Mouse (Mus musculus): ENCODE results near the gene Esrrg.

Gene Esrrg

DNA sequence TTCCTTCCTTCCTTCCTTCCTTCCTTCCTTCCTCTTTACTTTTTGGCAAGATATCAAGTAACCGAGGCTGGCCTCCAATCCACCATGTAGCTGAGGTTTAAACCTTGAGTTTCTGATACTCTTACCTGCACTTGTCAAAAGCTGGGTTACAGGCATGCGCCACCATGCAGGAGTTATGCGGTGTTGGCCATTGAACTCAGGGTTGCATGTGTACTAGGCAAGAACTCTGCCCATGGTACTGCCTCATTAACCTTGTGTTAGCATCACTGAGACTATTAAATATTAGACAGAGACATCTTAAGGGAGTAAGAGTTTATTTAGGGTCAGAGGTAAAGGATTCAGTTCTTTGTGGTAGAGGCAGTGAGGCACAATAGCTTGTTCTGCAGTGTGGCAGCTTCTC, 161.6 kb downstream of the Esrrg start:
- CTCF ChIA-PET: no interaction called here

DNA sequence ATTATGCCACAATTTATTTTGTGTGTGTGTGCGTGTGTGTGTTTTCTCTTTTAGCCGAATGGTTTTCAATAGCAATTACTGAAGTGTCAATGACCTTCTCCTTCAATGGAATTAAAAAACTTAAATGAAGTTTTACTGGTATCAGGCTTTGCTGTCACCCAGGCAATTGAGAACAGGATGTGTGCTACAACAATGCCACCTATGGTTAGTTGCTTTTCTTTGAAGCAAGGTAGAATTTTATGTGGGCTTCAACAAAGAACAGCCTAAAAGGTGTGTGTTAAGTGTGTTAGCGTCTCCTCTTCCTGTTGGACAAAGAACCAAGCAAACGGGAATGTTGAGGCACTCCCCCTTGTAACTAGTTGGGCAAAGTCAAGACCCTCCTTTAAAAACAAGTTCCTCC, 162.5 kb downstream of the Esrrg start:
- CTCF ChIA-PET: no interaction called here

DNA sequence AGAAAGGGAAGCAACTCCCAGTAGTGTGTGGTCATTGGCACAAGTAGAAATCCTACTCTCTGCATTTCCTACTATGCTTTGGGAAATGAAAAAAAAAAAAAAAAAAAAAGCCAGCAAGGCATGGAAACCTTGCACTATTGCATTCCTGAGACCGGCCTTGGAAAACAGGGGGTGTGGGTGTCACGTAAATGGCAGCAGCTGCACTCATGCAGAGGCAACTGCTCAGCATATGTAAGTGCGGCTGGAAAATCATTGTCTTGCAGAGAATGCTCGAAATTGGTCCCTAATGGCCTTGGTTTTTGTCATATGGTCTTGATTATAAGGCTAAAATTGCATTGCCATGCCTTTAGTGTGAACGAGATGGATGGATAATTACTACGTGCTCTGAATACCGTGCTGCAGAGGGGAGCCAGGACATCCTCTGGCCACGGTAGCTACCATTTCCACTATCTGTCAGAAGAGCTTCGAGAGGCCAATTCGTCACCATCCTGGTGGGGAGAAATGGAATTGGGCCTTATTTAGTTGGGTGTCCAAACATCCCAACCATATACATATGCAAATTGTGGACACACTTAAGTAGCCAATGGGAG, 171.1 kb downstream of the Esrrg start:
- CTCF ChIA-PET: no interaction called here

DNA sequence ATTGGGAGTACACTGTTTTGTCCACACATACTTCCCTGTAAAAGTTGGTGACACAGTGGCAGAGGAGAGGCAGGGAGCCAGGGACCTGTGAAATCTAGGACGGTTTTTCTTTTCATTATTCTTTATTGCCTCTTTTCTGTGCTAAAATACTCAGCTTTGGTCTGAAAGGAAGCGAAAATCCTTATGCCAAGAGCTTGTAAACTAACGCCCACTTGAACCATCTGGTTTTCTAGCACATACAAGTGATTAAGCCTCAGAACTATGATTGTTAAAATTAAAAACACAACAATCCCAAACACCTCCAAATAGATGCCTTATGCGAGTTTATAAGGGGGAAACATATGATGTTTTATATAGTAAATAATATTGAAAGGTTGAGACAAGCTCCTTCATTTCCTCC, 176.6 kb downstream of the Esrrg start:
- CTCF ChIA-PET: no interaction called here

DNA sequence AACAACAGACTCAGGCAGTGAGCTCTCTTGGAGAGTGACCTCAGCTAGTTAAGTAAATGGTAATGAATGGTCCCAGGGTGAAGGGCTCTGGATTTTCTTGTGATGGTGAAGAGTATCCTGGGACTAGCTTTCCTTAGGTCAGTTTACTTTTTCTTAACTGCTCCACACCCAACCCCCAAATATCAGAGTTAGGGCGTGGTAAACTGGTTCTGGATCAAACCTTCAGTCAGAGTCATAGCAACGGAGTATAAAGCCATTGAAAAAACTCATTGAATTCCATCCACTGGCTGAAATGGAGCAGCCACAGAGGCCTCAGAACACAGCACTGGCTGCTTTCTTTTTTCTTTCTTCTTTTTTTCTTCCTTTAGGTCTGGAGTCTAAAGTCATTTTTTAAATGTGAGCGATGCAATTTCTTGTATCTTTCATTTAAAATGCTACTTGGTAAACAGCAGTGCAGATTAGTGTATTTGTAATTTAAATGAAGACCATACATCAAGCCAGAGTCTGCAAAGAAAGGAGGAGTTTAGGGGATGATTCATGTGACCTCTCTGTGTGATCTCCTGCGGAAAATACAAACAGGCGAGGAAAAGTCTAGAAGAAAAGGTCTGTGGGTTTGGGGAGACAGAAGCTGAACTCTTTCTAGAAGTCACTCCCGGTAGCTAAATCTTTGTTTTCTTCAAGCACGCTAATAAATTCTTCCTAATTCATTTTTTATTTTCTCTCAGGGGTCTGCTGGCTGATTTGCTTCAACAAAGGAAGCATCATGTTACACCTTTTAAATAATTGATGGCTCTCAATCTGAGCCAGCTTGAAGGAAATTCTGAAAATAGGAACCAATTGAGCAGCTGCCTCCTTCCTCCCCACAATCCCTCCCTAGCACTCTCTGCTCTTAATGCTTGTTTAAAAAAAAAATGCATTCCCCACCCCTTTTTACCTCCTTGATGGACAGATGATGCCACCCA, 178.7 kb downstream of the Esrrg start:
- CTCF ChIA-PET: no interaction called here

DNA sequence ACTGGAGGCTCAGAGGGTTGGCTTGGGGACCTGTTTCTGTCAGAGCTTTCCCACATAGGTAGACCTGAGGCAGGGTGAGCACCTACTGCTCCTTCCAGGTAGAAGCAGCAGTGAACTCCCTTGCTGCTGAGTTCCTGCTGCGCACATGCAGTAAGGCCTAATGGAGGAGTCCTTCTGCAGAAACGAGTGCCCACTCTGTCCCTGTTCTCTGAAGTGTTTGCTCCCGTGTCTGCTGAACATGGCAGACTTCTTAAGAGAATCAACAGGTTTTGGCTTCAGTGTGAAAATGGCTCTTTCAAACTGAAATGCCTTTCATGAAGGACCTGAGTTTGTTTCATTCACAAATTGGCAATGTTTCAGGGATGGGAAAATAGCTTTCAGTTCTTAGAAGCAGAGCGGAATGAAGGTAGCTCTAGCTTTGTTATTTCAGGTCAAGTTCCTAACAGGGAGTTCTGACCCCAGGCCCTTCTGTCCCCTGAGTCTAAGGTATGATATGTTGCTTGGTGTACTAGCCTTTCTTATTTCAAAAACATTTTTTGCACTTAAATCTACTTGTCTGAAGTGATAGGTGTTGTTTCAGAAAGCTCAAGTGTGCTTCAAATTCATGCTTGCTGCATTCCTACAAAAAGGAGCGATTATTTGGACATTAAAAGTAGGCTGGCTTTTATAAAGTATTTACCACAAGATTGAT, 185.8 kb downstream of the Esrrg start:
- CTCF ChIA-PET: no interaction called here

DNA sequence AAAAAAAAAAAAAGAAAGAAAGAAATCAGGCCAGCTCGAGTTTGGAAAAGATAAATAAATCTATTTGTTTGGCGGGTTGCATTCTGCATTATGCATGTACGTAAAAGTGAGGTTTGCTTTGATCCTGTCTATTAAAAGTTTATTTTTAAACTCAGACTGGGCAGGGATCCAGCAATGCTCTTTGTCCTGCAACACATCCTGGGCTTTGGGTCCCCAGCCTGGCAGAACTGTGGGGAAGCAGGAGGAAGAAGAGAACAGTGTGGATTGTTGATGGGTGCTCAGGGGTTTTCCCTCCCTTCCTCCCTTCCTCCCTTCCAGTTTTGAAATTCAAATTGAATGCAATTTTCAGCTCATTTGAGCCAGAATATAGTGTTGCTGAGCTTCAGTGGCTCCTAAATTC, 187.0 kb downstream of the Esrrg start:
- CTCF ChIA-PET: no interaction called here

DNA sequence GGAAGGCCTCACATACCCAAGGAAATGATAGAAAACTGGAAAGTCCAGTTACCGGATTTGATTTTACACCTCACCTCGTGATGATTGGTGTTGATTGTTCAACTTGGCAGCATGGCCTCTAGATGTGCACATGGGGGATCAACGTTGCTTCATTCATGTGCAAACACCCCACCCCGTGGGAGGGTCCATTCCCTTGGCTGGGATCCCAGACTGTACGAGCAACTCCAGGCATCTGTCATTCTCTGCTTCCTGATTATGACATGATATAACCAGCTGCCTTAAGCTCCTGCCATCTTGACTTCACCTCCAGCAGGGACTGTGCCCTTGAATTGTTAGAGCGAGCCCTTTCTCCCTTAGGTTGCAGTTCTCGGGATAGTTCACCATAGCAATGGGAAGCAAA, 190.7 kb downstream of the Esrrg start:
- CTCF ChIA-PET: no interaction called here

DNA sequence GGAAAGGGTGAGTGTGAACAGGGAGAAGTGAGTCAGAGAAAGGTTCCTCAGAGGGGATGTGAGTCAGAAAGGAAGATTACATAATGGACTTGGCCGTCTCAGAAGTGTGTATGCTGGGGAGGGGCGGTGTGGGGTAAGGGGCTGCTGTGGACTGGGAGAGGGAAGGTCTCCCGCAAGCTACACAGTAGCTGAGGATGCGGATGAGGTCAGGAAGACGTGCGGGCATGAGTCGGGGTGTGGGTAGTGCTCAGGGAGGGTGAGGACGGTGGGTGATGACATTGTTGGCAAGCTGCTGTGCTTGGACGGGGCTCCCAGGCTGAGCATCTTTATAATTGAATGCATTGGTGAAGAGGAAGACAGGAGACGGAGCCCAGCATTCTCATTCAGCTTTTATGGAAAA, 192.2 kb downstream of the Esrrg start:
- CTCF ChIA-PET: no interaction called here

DNA sequence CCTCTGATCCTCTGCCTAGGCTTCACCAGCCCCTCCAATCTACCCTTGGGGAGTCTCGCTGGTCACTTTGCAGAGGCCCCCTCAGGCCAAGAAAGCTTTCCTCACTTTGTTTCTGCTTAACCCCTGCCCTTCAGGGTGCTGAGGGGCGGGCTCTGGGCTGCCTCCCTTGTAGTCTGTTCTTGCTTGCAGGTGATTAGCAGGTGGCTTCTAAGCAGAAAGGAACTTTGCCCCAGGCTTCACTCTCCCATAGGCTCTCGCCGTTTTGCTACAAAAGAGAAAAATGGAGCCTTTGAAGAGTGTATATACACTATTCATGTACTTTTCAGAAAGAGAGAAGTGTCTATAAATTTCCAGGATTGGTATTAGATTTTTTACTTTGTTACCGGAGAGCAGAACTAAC, 195.0 kb downstream of the Esrrg start:
- CTCF ChIA-PET: no interaction called here

DNA sequence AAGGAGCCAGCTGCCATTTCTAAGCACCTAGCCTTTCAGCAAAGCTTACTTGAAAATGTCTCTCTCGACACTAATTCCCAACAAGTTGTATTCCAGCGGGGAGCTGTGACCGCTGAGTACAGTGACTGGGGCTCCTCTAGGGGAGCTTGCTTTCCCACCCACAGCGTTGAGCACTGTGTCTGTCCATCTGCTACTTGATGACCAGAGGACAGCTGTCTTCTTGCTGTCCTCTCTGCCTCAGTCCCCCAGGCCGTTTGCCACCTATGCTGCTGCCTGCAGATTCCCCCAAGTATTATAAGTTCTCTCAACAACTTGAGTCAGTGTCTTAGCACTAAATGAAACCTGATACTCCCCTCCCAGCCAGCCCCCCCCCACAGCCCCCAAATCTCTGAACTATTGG, 195.4 kb downstream of the Esrrg start:
- CTCF ChIA-PET: interaction anchor here (0.7 kb wide), 2 partner anchors 12 to 33 kb away, joined by 3 to 6 read pairs; no protein-coding TSS in a partner anchor

DNA sequence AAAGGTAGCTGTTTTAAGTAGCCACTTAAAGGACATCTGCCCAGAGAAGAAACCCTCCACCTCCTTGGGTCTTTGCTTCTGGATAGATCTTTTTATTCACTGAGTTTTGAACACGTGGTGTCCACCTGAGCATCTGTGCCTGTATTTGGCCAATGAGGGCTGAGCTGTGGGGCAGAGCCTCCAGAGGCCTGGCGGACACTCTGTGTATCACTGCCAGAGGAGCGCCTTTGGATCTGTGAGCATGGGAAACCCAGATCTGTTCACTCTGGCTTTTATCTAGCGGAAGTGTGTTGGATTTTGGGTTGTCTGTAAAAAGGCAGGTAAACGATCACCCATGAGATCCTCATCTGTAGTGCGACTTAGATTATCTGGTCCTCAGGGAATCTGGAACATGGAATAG, 196.4 kb downstream of the Esrrg start:
- CTCF ChIA-PET: interaction anchor here (0.7 kb wide), 1 partner anchor 13 kb away, joined by 6 read pairs; no protein-coding TSS in a partner anchor

DNA sequence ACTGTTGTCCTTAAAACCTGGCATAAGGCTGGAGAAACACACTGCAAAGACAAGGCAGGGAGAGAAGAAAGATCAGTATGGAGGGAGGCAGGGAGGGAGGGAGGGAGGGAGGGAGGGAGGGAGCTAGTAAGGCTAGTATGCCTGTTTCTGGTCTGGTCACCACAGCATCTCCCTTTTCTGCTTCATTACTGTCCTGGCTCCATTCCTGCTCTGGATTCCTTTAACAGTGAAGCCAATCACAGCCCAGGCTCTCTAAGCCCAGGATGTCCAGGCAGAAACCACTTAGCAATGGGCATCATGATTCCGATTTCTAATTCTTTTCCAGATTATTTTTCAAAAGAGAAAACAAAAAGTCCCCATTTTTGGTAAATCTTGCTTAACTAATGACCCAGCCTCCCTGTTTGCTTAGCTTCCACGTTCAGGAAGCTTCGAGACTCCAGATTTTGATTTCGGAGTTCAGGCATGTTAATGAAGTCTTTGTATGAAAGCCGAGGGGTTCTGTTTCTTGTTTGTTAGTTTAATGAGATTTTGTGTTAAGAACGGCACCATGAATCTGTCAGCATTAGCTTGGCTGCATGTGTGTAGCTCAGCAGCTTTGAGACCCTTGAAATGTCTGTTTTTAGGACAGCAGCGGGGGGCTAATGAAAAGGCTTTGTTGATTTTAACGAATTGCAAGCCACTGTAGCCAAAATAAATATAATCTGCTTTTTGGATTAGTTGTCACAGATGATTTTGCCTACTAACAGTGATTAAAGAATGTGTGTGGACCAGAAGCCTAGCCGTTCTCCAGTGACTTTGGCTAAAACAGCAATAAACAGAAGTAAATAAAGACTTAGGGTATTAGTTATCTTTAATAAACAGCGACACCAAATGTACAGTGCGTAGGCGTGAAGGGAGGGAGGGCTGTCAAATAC, 199.1 kb downstream of the Esrrg start:
- CTCF ChIA-PET: no interaction called here

DNA sequence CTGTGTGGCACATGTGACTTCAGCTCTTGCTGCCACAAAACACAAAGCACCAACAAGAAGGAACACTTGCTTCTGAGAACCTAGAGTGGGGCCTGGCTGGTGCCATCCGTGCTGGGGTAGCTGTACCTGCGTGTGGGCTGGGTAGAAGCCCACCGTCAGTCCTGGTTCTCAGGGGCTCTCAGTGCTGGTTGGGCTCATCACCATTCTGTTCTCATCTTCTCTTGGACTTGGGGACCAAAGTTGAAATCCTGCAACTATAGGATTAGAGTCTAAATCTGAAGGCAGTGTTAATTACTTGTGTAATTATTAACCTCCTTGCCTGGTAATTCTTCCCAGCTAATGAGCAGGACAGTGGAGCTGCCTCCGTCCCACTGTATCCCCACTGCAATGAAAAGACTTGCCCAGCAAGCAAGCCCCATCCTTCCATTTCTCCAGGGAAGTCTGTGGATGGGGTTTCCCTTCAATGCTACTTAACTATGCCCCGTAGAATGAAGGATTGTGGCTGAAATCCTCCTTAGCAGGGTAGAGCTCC, 199.9 kb downstream of the Esrrg start:
- CTCF ChIA-PET: no interaction called here

DNA sequence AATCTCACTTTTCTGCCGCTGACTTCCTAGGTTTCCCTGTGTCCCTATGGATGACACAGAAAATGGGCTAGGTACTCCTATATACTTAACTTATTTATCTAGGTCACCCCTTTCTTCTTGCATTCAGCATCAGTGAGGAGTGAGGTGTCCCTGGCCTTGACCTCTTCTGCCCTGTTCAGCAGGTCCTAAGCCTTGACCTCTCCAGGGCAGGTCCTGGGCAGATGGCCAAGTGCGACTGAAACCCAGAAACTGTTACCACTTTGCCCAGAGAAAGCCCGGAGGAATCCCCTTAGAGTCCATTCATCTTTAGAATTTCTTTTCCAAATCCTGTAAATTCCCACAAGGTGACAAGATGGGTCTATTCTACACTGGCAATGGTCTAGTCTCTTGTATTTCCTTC, 201.0 kb downstream of the Esrrg start:
- CTCF ChIA-PET: no interaction called here

DNA sequence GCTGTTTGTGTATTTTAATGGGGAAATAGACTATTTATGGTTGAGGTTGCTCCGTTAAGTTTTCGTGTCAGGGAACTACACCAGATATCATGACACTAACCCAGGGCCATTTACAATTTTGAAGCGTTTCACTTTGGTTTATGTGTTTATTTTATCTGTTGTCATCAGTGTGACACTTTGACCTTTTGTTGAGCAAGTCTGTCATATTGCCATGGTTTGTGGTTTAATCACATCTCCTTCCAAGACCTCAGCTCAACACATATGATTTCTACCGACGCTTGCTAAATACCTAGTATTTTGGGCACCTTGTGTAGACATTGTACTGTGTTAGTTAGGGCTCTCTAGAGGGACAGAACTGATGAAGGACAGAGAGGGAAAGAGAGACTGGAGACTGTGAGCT, 210.8 kb downstream of the Esrrg start:
- CTCF ChIA-PET: no interaction called here

DNA sequence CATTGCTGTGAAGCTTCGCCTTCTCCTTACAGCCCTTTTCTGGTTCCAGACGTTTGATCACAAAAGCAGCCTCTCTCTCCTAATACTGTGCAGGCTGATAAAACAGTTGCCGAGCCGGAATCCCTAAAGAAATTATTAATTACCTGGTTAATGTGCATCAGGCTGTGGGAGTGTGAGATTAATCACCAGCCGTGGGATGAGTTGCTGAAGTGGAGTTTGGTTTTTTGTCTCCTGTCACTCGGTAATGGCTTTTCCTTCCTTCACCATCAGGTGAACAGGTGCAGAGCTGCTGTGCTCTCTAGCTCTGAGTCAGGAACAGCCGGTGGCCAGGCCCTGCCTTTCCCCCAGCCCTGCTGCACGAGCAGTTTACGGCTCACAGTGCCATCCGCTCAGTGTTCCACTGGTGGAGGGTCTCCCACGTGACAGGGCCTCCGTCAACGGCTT, 212.8 kb downstream of the Esrrg start:
- CTCF ChIA-PET: no interaction called here

DNA sequence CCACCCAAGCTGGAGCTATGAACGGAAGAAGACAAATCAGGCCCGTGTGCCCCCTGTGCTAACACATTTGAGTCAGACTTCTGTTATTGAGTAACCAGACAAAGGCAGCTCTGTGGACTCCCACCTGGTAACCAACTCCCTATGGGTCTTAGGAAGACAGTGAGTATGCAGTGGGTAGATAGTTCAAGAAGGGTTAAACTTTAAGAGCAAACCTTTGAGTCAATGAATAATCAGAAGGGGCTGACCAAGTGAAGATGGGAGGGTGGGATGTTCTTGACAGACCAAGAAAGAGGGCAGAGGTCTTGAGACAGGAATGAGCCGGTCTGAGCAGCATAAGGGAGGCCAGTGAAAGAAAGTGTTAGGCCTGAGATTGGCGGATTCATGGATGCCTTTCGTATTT, 214.8 kb downstream of the Esrrg start:
- CTCF ChIA-PET: no interaction called here

DNA sequence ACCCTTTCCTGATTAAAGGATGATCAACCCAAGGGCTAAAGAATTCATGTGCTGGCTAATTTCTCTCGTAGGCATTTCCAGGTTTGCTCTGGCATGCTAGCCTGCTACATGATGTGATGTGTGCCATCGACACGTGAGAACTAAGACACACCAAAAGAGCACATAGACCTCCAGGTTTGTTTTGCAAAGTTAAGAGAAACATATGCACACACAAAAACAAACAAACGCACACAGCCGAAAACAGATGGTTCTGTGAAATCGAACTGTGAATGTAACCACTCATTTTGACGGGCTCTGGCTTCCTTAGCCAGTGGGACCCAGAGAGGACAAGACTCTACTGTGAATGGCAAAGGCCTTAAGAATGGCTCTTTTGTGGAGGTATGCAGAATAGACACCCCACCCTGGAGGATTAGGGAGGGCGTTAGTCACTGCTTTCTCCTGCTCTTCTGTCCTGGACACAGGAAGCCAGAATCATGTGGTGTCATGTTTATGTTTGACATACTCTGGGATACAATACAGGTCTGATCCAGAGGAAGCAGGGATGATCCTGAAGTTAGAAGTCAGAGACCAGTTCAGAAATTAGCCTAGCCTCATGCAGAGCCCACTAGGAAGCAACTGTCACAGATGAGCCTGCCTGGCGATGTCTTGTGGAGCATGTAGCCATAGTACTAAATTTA, 217.0 kb downstream of the Esrrg start:
- CTCF ChIA-PET: no interaction called here

DNA sequence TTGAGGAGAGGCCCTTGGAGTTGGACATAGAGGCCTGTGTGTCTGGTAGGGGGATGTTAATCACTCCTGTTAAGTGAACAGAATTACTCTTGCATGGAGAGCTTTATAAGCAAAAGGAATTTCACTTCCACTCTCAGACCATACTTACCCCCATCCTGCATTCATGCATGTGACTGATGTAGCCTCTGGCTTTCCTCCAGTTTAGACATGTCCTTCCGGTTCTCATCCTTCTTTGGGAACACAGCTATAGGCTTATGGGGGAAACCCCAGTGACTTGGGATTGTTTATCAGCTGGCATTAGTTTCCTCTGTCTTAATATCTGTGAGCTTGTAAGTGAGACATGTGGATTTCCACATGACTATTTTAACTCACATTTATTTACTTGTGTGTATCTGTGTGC, 217.5 kb downstream of the Esrrg start:
- CTCF ChIA-PET: no interaction called here

DNA sequence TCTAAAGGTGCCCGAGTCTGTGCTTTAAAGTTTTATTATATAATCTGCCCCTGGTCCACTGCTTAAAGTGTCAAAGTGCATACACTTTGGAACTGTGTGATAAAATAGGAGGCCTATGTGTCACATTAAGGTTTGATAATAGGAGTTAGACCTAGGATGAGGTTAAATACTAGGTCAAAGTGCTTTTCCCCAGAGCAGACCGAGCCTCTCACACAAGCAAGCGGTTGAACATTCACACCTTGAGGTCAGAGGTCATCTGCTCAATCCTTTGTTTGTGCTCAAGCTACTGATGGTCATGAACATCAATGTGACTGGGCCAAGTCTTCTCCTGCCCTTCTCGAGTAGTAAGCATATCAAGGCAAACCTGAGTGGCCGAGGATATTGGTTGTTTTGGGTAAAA, 218.3 kb downstream of the Esrrg start:
- CTCF ChIA-PET: no interaction called here

Measured in spleen, embryonic (tissue).